Mouse (Mus musculus) forebrain, embryonic 15.5 days (tissue): ENCODE measurements around the gene Ptges2. TPM values are rescaled to one million over a fixed set of nuclear protein-coding genes. Genes with fewer than 3 reads are reported as not detected.

Experiments used
- ATAC-seq: fragments of 200-750 bp; cut with Nextera tagmentation; replicated peaks from 2 replicates; pipeline ENCODE4 v1.8.0; 2017; ENCODE audit warnings: mild to moderate bottlenecking, moderate TSS enrichment, moderate library complexity
- H3K27ac ChIP-seq: fragments of 300-500 bp; sonication (generic); replicated peaks from 2 replicates; pipeline ENCODE4 v1.5.1; 2015; ENCODE audit warnings: mild to moderate bottlenecking, inconsistent platforms
- H3K27me3 ChIP-seq: fragments of 300-500 bp; sonication (generic); 2 replicates; pipeline ENCODE4 v1.6.1; 2015; ENCODE audit warnings: inconsistent platforms
- H3K36me3 ChIP-seq: fragments of 300-500 bp; sonication (generic); 2 replicates; pipeline ENCODE4 v1.6.1; 2015; ENCODE audit warnings: mild to moderate bottlenecking, inconsistent platforms
- H3K4me1 ChIP-seq: fragments of 300-500 bp; sonication (generic); 2 replicates; pipeline ENCODE4 v1.6.1; 2015; ENCODE audit warnings: inconsistent platforms
- H3K4me2 ChIP-seq: fragments of 300-500 bp; sonication (generic); replicated peaks from 2 replicates; pipeline ENCODE4 v1.6.1; 2015; ENCODE audit warnings: mild to moderate bottlenecking, inconsistent platforms
- H3K4me3 ChIP-seq: fragments of 300-500 bp; sonication (generic); 2 replicates; pipeline ENCODE4 v1.5.1; 2015; ENCODE audit warnings: mild to moderate bottlenecking, inconsistent platforms
- H3K9ac ChIP-seq: fragments of 300-500 bp; sonication (generic); replicated peaks from 2 replicates; pipeline ENCODE4 v1.6.1; 2015; ENCODE audit warnings: mild to moderate bottlenecking, inconsistent platforms
- H3K9me3 ChIP-seq: fragments of 300-500 bp; sonication (generic); 2 replicates; pipeline ENCODE4 v1.6.1; 2016; ENCODE audit warnings: inconsistent platforms
- WGBS: fragments of 180-500 bp; shearing (Covaris S2); methylation state at CpG from one replicate; pipeline ENCODE4 v1.1.7; 2015; ENCODE audit warnings: mixed read lengths; 5-methylcytosine and 5-hydroxymethylcytosine counted together
- polyA plus RNA-seq: library from polyadenylated mRNA; unstranded; fragments of >200 nt; fragmentation: Nextera tagmentation; extraction: Ambion mirVana; gene quantifications from 2 replicates; pipeline ENCODE4 v1.2.1, GENCODE M21; 2015

Gene Ptges2
- polyA plus RNA-seq: 39.9 and 40.3 TPM in 2 replicates

DNA sequence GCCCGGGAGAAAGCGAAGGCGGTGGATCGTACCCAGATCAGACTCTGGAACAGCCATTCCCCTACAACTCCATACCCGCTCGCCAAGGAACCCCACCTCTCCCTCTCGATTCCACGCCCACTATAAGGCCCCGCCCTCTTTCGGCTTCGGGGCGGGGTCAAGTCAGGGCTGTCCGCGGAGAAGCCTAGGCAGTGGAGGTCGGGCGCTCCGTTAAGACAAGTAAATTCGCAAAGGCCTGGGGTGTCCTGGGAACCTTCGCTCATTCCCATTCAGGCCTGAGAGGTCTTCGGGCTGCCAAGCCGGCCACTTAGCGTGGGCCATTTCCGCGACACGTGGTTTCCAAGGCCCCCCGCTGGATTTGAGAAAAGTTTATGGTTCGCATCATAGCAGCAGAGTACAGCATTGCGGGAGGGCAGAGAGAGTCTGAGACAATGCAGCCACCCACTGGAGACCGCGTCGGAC is at the start of gene Ptges2:
Gene Ptges2, plus strand, starts transcription at position 413 of the 462 bp plus-strand sequence.
- H3K4me2 ChIP-seq: peak within 1 kb of the TSS; percentile 89
- peak within 1 kb of the TSS; percentile 68 for H3K9ac ChIP-seq
- peak within 1 kb of the TSS; percentile 95 for H3K27ac ChIP-seq
- no peaks in the 10 kb centered on the region for H3K27me3 ChIP-seq
- peaks cover 21% of the 10 kb centered on the region for H3K4me1 ChIP-seq
- H3K4me3 ChIP-seq: peak within 1 kb of the TSS; percentile 74
- peak; percentile 91 for ATAC-seq
- peaks cover under 1% of the 10 kb centered on the region; the same call in 1 of the 2 replicates for H3K36me3 ChIP-seq
- under 1% methylated on average over 31 of the region's 31 CpGs for WGBS
- H3K9me3 ChIP-seq: no peaks in the 10 kb centered on the region

DNA sequence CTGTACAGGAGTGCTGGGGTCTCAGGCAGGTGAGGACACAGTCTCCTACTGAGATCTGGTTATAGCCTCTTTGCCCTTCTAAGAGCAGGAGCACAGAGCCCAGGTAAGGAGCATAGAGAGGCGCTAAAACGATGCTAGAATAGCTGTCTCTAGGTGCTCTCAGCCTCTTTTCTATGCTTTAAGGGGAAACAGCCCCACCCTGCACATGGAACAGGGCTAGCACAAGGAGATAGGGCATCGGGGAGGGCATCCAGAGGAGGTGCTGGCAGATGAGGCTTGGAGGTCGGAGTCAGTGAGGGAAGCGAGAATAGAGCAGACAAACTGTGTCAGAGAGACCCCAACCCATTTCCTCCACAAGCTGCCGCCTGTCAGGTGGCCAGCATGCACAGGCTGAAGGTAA is 48.7 kb upstream of the Ptges2 start:
- Histone ChIP-seq H3K4me1 (peaks cover 25% of the 10 kb centered on the region), H3K36me3 (no peaks in the 10 kb centered on the region), H3K9me3 (no peaks in the 10 kb centered on the region), H3K27me3 (no peaks in the 10 kb centered on the region), H3K27ac (no peak overlapping the region), H3K4me3 (no peak overlapping the region), H3K4me2 (no peak overlapping the region), H3K9ac (no peak overlapping the region)
- WGBS: 82% methylated on average over 6 of the region's 6 CpGs
- no peak for ATAC-seq

DNA sequence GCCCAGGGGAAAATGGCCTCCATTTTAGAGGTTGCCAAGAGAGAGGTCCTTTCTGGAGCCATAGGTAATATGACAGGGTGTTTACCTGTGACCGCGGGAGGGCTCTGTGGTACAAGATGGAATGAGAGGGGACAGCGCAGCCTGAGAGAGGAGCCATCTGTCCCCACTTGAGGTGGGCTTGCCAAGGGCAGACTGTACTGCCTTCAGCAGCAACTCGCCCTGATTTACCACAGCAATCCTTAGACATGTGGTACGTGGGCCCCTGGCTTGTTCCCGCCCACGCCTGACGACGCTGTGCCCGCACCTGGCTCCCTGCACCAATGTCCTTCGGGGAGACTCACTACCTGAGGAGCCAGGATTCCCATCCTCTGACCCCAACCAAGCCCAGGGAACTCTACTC is 47.4 kb upstream of the Ptges2 start:
- no peak overlapping the region for H3K4me2 ChIP-seq
- H3K4me1 ChIP-seq: peaks cover 22% of the 10 kb centered on the region
- H3K9ac ChIP-seq: no peak overlapping the region
- WGBS: 76% methylated on average over 11 of the region's 11 CpGs
- no peaks in the 10 kb centered on the region for H3K27me3 ChIP-seq
- H3K4me3 ChIP-seq: no peak overlapping the region
- no peaks in the 10 kb centered on the region for H3K36me3 ChIP-seq
- no peaks in the 10 kb centered on the region for H3K9me3 ChIP-seq
- H3K27ac ChIP-seq: no peak overlapping the region
- no peak for ATAC-seq

DNA sequence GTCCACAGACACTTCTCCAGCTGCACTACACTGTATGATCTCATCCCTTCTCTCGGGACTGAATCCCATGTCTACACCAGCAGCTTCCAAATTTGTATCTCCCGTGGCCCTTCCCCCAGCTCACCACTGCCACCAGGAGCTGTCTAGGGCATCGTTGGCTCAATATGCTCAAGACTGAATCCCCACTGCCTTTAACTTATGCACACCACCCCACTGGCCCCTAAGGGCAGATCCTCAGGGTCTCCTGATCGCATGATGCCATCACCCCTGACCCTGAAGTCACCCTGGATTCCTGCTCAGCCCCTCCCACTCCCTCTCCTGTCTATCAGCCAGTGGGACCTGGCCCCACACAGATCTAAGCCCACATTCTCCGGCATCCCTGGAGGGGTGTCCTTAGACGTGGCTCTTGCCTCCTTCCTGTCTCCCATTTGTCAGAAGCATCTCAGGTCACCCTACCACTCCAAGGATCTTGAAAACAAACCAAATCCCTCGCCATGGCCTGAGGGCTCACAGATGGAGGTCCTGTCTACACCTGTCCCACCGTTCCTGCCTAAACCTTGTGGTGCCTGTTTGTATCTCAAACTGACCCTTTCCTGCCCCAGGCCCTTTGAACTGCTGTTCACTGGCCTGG is 46.0 kb upstream of the Ptges2 start:
- ATAC-seq: no peak
- Histone ChIP-seq H3K9me3 (no peaks in the 10 kb centered on the region), H3K9ac (no peak overlapping the region)

DNA sequence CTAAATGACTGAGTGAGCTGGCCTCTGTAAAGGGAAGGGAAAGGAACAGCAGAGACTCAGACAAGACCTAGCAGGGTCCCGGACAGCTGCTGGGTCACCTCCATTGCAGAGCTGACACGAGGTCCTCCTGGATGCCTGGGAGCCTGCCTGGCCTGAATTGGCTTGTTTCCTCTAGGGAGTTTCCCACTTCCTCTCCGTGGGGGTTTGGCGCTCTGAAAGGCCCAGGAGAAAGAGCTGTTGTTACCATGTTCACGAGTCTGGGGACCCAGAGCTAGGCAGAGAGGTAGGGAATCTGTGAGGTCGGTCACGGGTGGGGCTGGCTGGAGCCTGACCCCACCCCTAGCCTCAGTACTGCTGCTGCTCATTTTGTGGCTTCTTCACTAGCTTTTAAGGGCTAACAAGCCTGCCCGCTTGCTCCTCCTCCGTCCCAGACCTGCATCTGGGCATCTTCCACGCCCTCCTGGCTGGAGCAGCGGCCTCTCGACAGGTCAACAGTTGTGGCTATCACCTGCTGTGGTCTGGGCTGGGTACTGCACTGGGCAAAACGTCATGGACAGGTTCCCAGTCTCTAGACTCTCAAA is 45.1 kb upstream of the Ptges2 start:
- WGBS: 48% methylated on average over 13 of the region's 13 CpGs
- no peaks in the 10 kb centered on the region for H3K36me3 ChIP-seq
- ATAC-seq: no peak
- H3K27ac ChIP-seq: no peak overlapping the region
- H3K27me3 ChIP-seq: no peaks in the 10 kb centered on the region
- H3K4me2 ChIP-seq: no peak overlapping the region
- peaks cover 14% of the 10 kb centered on the region for H3K4me1 ChIP-seq
- no peak overlapping the region for H3K9ac ChIP-seq
- H3K4me3 ChIP-seq: no peak overlapping the region
- no peaks in the 10 kb centered on the region for H3K9me3 ChIP-seq

More for the DNA sequence above, 46.0 kb upstream of the Ptges2 start:
- Histone ChIP-seq H3K4me1 (peaks cover 15% of the 10 kb centered on the region), H3K36me3 (no peaks in the 10 kb centered on the region), H3K27me3 (no peaks in the 10 kb centered on the region), H3K4me3 (no peak overlapping the region), H3K27ac (no peak overlapping the region), H3K4me2 (no peak overlapping the region)
- 68% methylated on average over 8 of the region's 8 CpGs for WGBS

DNA sequence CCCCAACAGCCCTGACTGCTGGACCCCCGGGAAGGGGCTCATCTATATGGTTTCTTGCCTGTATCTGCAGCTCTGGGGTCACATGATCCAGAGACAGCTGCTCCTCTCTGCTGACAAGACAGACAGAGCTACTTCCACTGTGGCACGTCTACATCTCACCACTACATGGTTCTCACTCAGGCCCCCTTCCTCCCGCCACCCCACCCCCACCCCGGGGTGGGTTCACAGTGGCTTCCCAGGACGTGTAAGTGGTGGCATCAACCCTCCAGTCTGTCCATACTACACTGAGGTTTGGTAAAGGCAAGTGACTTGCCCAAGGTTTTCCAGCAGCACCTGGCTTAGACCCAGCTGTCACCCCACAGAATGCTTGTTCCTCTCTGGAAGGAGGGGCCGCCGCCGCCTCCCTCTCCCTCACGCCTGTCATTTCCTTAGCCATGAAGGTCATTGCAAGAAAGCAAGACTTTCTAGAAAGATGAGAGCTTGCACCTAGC is 44.2 kb upstream of the Ptges2 start:
- peak overlapping the region; percentile 54 for H3K4me3 ChIP-seq
- peaks cover 14% of the 10 kb centered on the region for H3K4me1 ChIP-seq
- H3K4me2 ChIP-seq: peak overlapping the region; percentile 67
- no peaks in the 10 kb centered on the region for H3K36me3 ChIP-seq
- peak overlapping the region; percentile 59 for H3K9ac ChIP-seq
- no peaks in the 10 kb centered on the region for H3K27me3 ChIP-seq
- H3K9me3 ChIP-seq: no peaks in the 10 kb centered on the region
- peak overlapping the region; percentile 75 for H3K27ac ChIP-seq
- no peak for ATAC-seq
- 51% methylated on average over 9 of the region's 9 CpGs for WGBS

DNA sequence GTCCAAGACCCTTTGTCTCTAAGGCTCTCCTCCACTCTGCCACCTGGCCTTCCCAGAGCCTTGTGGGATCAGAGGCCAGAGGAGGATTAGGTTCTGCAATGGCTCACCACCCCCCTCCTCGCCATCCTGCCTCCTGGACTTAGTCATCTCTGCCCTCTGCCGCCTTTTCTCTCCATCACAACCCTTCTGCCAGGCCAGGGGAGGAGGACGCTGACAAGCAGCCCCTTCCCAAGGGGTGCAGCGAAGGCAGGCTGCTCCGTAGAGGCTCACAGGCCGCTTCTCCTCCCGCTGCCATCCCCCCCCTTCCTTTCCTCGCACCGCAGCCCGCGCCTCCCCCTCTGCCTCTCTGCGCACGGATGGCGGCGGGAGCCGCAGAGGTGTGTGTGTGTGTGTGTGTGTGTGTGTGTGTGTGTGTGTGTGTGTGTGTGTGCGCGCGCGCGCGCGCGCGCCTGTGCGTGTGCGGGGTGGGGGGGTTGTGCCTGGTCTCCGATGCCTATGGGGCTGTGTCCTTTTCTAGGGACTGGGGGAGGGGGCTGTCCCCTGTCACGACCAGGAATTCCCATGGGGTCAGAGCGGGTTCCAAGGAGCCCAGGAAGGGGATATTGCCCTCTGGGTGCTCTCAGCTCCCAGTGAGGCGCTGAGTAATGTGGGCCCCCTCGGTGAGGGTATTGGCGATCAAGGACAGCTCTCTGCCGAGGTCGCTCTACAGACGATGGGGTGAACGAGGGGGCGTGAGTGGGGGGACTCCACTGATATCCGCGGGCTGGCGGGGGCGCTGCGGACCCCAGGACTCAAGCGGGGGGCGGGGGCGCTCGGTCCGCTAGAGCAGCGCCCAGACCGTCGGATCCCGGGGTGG is 43.3 kb upstream of the Ptges2 start, which contains the start of gene Ciz1:
Gene Ciz1, plus strand, starts transcription at position 177 of the 856 bp plus-strand sequence.
- Histone ChIP-seq H3K9me3 (no peaks in the 10 kb centered on the region), H3K27ac (peak within 1 kb of the TSS; percentile 75), H3K4me1 (peaks cover 14% of the 10 kb centered on the region), H3K4me3 (peak within 1 kb of the TSS; percentile 54), H3K36me3 (no peaks in the 10 kb centered on the region), H3K27me3 (no peaks in the 10 kb centered on the region), H3K4me2 (peak within 1 kb of the TSS; percentile 67), H3K9ac (peak within 1 kb of the TSS; percentile 59)
- WGBS: 0% methylated on average over 50 of the region's 52 CpGs
- ATAC-seq: peak; percentile 69

DNA sequence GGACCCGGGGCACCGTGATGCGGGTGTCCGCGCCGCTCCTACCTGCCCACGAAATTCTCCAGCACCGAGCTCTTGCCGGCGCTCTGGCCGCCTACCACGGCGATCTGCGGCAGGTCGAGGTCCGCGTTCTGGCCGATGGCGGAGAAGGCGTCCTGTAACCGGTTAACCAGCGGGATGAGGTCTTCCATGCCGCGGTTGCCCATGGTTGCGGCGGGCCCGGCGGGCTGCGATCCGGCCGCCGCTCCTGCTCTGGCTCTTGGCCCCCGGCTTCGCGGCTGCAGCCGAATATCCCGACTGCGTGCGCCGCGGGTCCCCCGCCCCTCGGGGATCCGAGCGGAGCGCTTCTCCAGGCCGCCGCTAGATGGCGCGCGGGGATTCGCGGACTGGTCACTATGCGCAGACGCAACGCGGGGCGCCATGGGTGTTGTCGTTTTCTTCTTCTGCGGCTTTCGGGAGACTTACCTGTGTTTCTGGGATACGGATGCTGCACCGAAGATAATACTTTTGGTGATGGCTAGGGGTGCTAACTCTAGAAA is 42.6 kb upstream of the Ptges2 start, which contains the start of gene Dnm1:
Gene Dnm1, minus strand, starts transcription at position 332 of the 536 bp plus-strand sequence.
- H3K4me2 ChIP-seq: peak within 1 kb of the TSS; percentile 67
- WGBS: under 1% methylated on average over 52 of the region's 63 CpGs
- peak within 1 kb of the TSS; percentile 75 for H3K27ac ChIP-seq
- no peaks in the 10 kb centered on the region for H3K9me3 ChIP-seq
- H3K27me3 ChIP-seq: no peaks in the 10 kb centered on the region
- no peaks in the 10 kb centered on the region for H3K36me3 ChIP-seq
- H3K4me1 ChIP-seq: peaks cover 14% of the 10 kb centered on the region
- H3K9ac ChIP-seq: peak within 1 kb of the TSS; percentile 59
- peak; percentile 53 for ATAC-seq
- peak within 1 kb of the TSS; percentile 54 for H3K4me3 ChIP-seq

DNA sequence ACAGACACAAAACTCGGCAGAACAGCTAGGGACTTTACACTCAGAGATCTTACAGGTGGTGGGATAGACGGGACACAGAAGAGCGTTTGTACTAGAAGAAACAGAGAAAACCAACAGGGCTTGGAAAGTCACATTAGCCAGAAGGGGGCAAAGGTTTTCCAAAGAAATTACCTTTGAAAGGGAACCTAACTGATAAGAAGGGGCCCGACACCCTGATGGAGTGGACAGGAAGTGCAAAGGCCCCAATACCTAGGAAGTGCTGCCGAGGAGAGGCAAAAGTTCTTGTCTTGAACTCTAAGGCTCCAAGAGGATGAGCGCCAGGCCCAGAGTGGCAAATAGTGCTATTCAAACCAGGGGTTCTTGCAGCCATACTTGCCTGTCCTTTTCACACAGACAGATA is 41.9 kb upstream of the Ptges2 start:
- Histone ChIP-seq H3K4me2 (peak overlapping the region; percentile 67; the same call in 1 of the 2 replicates), H3K27me3 (no peaks in the 10 kb centered on the region), H3K9ac (no peak overlapping the region), H3K36me3 (no peaks in the 10 kb centered on the region), H3K9me3 (no peaks in the 10 kb centered on the region), H3K27ac (no peak overlapping the region), H3K4me1 (peaks cover 14% of the 10 kb centered on the region), H3K4me3 (no peak overlapping the region)
- ATAC-seq: no peak
- 70% methylated on average over 6 of the region's 6 CpGs for WGBS

DNA sequence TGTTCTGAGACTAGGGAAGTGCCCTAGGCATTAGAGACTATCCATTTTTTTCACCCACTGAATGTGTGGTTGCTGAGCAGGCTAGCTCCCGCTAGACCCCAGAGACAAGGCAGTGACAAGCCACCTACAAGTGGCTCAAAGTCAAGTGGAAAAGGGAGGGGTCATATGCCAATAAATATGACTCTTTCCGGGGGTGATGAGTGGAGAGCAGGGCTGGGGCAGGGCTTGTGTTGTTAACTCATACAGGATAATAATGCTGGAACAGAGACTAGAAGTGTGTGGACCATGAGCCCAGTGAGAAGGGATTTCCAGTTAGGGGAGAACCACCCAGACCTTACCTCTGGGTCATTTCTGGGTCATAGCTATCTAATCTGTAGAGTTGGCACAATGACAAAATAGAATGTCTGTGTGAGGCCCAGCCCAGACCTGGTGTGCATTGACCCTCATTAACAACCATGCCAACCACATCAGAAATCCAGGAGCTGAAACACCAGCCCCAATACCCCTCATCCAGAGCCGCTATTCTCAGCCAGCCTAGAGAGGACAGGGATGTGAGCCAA is 41.3 kb upstream of the Ptges2 start:
- Histone ChIP-seq H3K4me3 (no peak overlapping the region), H3K9ac (no peak overlapping the region), H3K36me3 (no peaks in the 10 kb centered on the region), H3K4me2 (no peak overlapping the region), H3K27me3 (no peaks in the 10 kb centered on the region), H3K27ac (no peak overlapping the region), H3K9me3 (no peaks in the 10 kb centered on the region), H3K4me1 (peaks cover 14% of the 10 kb centered on the region)
- 93% methylated on average over 3 of the region's 3 CpGs for WGBS
- ATAC-seq: no peak

DNA sequence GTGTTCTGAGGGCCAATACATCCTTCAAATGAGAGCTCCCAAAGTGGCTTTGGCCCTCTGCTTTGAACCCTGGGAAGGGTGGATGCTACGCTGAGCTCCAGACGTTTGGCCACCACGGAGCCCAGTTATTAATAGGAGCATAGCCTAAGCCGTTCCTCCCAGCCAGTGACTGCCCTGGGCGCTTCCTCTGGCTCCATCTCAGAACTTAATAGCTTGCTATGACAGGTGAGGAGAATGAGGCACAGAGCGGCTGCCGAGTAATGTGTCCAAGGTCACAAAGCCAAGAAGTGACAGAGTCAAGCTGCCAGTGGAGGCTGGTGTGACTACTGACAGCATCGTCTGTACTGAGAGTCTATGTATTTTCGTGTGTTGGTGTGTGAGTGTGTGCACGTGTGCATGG is 39.5 kb upstream of the Ptges2 start:
- Histone ChIP-seq H3K9ac (no peak overlapping the region), H3K36me3 (no peaks in the 10 kb centered on the region), H3K27ac (no peak overlapping the region), H3K4me1 (peaks cover 21% of the 10 kb centered on the region), H3K27me3 (peaks cover 4% of the 10 kb centered on the region; the same call in 1 of the 2 replicates), H3K9me3 (no peaks in the 10 kb centered on the region), H3K4me2 (no peak overlapping the region), H3K4me3 (no peak overlapping the region)
- 83% methylated on average over 10 of the region's 10 CpGs for WGBS
- no peak for ATAC-seq
